Mouse (Mus musculus) urinary bladder, postnatal 10 days (tissue): ENCODE measurements at regions not wholly inside any gene's neighbourhood (a gene's known extent, or its start where the extent isn't known, plus 50 kb on each side); places are given as distances from the start of the nearest gene placed in this dataset.

Source experiments
- DNase-seq: peaks from one replicate; pipeline ENCODE4 v3.0.0; 2022; ENCODE audit warnings: low spot score

DNA sequence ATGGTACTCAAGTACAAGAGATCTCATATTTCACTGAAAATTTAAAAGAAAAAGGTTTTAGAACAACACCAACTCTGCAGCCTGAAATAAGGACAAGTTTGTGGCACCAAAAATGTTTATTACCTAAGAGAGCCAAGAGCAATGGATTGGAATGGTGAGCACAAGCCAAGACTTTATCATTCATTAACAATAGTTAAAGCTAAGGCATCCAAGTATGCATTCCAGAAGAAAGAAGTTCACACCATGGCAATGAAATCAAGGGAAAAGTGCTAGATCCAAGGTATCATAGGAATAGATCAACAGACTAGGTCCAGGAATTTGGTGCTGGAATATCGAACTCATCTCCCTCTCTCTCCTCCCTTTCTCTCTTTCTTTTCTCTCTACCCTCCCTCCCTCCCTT lies 63.8 kb upstream of the P3h2 start:
- no peak for DNase-seq

DNA sequence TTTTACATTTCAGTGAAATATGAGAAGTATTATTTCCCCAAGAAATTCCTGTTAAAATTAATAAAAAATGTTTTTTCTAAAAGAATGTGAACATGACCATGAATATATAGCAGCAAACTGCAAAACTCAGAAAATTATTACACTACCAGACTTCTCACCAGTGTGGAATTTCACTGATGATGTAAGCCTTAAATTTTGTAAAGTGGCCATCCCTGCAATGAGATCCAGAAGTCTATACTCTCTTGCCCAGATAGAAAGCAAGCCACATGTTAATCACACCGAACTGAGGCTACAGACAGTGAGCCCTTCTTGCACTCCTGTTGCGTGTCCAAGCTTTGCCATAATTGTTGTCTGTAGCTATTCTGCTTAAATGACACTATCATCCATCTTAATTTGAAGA lies 62.6 kb upstream of the P3h2 start:
- DNase-seq = no peak

DNA sequence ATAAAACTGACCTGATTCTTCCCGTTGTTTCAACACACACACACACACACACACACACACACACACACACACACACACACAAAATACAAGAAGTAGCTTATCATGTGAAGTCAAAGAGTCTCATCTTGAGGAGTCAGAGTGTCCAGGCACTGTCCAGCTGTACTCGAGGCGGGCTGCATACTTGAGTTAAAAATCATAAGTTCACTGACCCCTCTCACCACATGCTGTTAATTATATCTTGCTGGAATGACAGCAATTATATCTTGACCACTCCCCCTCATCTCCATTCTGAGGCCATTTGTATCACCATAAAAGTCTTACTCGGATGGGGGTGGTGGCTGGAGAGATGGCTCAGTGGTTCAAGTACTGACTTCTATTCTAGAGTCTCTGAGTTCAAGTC lies 58.5 kb upstream of the P3h2 start:
- no peak for DNase-seq

DNA sequence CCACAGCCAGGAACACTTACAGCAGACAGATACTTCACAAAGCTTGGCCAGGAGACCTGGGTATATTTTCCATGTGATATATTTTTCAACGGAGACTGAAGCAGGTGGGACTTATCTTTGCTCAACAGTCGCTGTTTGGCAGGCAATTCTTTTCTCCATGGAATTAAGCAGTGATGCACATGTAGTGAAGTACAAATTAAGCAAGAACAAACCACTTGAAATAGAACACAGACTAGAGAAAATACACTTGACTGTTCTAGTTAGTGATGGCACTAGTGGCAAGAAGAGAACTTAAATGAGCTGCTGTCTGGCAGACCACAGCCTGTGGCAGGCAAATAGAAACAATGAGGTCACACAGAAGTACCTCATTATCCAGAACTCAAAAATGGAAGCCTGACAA lies 57.8 kb upstream of the P3h2 start:
- DNase-seq = no peak

DNA sequence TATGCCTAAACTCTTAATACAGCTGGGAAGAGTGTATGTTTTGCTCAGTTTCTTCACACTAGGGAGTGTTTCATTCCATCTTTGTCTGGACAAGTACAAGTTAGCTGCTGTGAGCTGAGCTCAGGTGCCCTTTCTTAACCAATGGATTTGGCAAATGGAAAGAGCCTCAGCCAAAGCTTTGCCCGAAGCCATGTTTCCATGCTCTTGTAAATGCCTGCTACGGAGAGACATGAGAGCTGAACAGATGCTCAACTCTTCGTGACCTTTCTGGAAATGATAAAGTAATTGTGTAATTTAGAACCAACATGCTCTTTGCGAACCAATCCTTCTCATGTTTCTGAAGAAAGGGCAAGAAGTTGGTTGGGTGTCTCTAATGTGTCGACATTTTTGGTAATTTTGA lies 52.0 kb upstream of the P3h2 start:
- DNase-seq = no peak
